Mouse (Mus musculus) ZHBTc4 (cell line): ENCODE results near the gene St7.

Experiments used
- DNase-seq: peaks from one replicate; pipeline ENCODE4 v3.0.0-alpha.2; 2011; ENCODE audit warnings: low read depth, low spot score

St7 gene

GRCm38 (mm10) chr6:17898539-17898938 is 205.8 kb downstream of the St7 start:
- no peak for DNase-seq

GRCm38 (mm10) chr6:17903355-17903754 is 210.6 kb downstream of the St7 start:
- no peak for DNase-seq

- no peak for DNase-seq
These were observed 213.0 kb downstream of the St7 start for GRCm38 (mm10) chr6:17905776-17906175.

- DNase-seq = no peak
These were observed 213.6 kb downstream of the St7 start for GRCm38 (mm10) chr6:17906289-17906688.

- DNase-seq = peak; percentile 7
These were observed 219.6 kb downstream of the St7 start for GRCm38 (mm10) chr6:17912312-17912711.

- no peak for DNase-seq
These were observed 220.1 kb downstream of the St7 start for GRCm38 (mm10) chr6:17912825-17913224.

- DNase-seq = no peak
These were observed 220.6 kb downstream of the St7 start for GRCm38 (mm10) chr6:17913315-17913714.

GRCm38 (mm10) chr6:17914300-17914699 is 221.6 kb downstream of the St7 start:
- DNase-seq = no peak

GRCm38 (mm10) chr6:17917233-17917632 is 224.5 kb downstream of the St7 start:
- DNase-seq = no peak

GRCm38 (mm10) chr6:17922180-17922579 is 229.4 kb downstream of the St7 start:
- no peak for DNase-seq

- DNase-seq = no peak
These were observed 230.2 kb downstream of the St7 start for GRCm38 (mm10) chr6:17922967-17923366.

- no peak for DNase-seq
These were observed 230.6 kb downstream of the St7 start for GRCm38 (mm10) chr6:17923370-17923769.

GRCm38 (mm10) chr6:17923894-17924505 is 231.3 kb downstream of the St7 start:
- no peak for DNase-seq

- DNase-seq = peak; percentile 67
These were observed 232.5 kb downstream of the St7 start for GRCm38 (mm10) chr6:17925267-17925666.

GRCm38 (mm10) chr6:17927746-17928145 is 235.0 kb downstream of the St7 start:
- DNase-seq = no peak

GRCm38 (mm10) chr6:17931187-17931586 is 238.5 kb downstream of the St7 start:
- no peak for DNase-seq

- no peak for DNase-seq
These were observed 239.1 kb downstream of the St7 start for GRCm38 (mm10) chr6:17931835-17932234.

GRCm38 (mm10) chr6:17932806-17933205 is 240.1 kb downstream of the St7 start:
- no peak for DNase-seq

GRCm38 (mm10) chr6:17938631-17939346 is 246.1 kb downstream of the St7 start:
- no peak for DNase-seq

- DNase-seq = no peak
These were observed 249.2 kb downstream of the St7 start for GRCm38 (mm10) chr6:17941916-17942315.

- no peak for DNase-seq
These were observed 249.6 kb downstream of the St7 start for GRCm38 (mm10) chr6:17942344-17942743.

GRCm38 (mm10) chr6:17943877-17944617 is 251.3 kb downstream of the St7 start:
- no peak for DNase-seq

- DNase-seq = no peak
These were observed 253.7 kb downstream of the St7 start for GRCm38 (mm10) chr6:17946456-17946855.
